Mouse (Mus musculus) forelimb bud, embryonic 11.5 days (tissue): ENCODE results near the gene Hsd3b7.

Experiments used
- DNase-seq: peaks from one replicate; pipeline ENCODE4 v3.0.0-alpha.2; 2012; ENCODE audit warnings: low read depth, low spot score

Hsd3b7 gene

DNA sequence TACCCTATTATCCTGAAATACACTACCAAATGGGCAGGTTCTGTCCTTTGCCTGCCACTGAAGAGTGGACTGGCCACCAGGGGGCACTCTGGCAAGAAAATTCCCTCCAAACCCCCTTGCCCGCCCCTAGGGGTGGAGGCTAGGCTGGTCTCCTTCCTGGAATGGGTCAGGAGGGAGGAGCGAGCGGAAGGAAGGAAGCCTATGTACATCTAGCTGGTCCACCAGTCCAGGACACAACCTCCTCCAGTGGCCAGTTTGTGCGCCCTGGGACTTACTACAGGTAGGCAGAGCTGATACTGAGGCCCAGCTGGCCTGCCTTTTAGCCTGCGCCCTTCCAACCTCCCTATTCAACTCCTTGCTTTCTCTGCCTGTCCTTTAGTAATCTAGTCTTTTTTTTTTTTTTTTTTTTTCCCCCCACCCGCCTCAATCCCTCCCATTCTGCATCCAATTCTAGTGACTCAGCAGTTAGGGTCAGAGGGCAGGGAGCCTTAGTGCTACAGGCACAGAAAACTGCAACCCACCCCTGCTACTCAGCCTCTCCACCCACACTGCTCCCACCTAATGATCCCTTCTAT lies at the start of gene Hsd3b7:
Gene Hsd3b7 (plus strand): TSS at position 170 of the 575 bp plus-strand sequence.
- peak; percentile 92 for DNase-seq

DNA sequence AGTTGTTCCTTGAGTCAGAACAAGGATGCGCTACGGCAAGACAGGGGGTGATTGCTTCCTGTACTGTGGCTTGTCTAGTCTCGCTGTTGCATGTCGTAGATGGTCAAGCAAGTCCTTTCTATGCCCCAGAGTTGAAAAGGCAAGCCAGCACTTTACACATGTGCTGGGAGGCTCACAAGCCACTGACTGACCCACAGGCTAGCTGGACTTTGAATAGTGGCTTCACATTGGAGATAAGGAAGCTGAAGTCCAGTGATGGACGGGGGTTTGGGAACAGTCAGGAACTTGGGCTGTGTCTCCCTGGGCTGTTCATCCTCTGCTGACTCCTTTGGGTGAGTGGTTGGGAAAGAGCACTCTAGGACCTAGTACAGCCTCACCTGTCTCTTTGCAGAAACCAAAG lies 48.8 kb upstream of the Hsd3b7 start:
- DNase-seq = no peak

DNA sequence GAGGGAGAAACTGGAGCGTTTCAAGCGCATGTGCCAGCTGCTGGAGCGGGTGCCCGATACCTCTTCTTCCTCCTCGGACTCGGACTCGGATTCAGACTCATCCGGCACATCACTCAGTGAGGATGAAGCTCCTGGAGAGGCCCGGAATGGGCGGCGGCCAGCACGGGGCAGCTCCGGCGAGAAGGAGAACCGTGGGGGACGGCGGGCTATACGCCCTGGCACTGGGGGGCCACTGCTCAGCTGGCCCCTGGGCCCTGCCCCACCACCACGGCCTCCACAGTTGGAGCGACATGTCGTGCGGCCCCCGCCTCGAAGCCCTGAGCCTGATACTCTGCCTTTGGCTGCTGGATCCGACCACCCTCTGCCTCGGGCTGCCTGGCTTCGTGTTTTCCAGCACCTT lies 48.3 kb upstream of the Hsd3b7 start:
- DNase-seq = no peak

DNA sequence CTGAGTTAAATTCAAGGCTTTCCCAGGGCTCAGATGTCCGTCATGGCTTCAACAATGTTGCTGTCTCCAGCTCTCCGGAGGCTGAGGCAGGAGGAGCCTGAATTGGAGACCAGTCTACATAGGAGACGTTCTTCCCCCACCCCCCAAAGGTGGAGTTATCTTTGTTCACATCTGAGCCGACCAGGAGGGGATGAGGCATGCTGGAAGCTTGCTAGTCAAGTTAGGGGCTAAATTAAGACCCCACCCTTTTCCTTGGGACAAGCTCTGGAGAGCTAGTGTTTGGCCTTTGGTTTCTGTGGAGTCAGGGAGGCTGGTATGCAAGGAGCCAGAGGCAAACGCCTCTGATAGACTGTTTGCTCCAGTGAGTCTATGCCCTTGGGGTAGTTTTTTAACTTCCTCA lies 47.2 kb upstream of the Hsd3b7 start:
- DNase-seq = no peak

DNA sequence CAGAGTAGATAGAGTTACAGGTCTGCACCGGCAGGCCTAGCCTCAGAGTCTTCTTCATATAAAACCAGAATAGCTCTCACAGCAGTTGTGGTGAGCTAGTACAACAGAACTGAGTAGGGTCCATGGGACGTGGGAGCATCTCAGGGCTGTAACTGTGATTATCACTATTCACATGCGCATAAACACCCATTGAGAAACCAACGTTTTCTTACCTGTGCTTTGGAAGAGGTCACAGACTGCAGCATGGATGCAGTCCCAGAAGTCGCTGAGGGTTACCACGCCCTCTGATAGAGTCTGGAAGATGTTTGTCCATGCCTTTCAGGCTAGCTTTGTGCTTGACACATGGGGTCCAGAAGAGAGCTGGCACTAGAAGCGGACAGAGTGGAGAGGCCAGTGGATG lies 46.7 kb upstream of the Hsd3b7 start:
- DNase-seq = no peak

DNA sequence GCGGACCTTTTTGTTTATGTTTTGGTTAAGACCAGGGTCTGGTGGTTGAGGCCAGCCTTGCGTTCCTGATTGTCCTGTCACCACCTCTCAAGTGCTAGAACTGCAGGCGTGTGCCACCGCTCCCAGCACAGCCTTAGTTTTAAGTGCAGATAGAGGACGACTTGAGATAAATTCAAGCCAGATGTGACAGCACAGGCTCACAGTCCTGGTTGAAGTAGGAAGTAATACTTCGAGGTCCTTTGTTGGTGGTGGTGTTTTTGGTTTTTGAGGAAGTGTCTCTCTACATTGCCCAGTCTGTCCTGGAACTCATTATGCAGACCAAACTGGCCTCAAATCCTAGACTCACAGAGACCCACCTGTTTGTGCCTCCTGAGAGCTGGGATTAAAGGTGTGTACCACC lies 40.7 kb upstream of the Hsd3b7 start:
- DNase-seq = no peak

DNA sequence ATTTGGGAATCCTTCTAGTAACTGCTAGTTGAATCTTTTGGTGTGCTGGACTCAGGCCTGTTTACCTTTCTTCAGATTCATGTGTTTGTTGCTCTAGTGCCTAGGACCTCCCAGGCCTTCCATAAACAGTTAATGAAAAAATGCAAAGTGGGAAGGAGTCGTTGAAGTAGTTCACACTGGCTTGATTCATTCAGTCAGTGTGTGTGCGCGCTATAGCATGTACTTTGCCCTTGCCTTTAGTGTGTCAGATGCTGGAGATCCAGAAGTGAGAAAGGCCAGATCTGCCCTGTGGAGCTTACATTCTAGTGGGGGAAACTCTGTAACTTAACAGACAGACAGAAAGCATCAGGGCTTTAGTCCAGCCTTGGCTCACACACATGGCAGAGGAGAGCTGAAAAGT lies 39.9 kb upstream of the Hsd3b7 start:
- DNase-seq = no peak

DNA sequence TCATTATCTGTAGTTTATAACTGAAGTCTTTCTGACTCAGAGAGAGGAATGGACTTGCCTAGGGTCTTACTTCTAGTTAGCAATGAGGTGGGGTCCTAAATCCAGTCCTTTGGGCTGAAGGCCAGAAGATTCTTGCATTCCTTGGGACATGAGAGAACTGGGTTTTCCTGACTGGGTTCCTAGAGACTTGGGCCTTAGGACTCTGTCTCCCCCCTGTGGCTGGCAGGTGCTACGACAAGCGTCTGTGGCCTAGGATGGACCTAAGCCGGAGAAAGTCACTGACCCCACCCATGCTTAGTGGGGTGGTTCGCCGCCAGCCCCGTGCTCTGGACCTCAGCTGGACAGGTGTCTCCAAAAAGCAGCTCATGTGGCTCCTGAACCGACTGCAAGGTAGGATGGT lies 39.4 kb upstream of the Hsd3b7 start:
- peak; percentile 69 for DNase-seq

DNA sequence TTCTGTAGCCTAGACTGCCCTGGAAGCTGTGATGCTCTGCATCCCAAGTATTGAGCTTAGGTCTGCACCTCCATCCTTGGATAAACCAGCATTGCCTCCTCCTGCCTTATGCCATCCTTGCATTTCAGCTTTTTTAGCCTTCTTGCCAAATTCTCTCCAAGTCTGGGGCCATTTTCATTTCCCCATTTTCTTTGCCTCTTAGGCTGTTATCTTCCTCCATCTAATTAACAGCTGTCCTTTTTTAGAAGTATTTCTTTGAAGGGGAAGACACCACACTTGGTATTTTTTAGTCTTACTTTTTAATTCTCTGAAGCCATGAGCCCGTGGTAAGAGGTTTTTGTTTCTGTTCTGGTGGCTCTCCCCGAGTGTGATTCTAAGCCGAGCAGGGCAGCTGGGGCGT lies 36.8 kb upstream of the Hsd3b7 start:
- DNase-seq = no peak

DNA sequence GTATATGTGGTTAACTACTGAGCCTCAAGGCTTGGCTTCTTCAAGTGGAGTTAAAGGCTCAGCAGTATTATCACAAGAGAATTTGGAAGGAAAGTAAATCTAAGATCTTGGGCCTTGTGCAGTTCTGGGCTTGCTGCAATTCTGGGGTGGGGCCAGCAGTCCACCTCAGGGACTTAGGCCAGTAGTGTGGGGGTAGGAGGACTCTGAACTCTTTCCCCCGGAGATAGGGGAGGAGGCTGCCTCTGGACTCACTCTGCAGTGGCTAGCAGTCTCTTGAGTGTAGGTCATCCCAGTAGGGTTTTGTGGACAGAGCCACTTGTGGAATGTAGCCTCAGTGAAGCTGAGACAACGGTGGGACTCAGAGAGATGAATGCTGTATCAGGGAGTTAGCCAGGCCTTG lies 34.6 kb upstream of the Hsd3b7 start:
- DNase-seq = no peak

DNA sequence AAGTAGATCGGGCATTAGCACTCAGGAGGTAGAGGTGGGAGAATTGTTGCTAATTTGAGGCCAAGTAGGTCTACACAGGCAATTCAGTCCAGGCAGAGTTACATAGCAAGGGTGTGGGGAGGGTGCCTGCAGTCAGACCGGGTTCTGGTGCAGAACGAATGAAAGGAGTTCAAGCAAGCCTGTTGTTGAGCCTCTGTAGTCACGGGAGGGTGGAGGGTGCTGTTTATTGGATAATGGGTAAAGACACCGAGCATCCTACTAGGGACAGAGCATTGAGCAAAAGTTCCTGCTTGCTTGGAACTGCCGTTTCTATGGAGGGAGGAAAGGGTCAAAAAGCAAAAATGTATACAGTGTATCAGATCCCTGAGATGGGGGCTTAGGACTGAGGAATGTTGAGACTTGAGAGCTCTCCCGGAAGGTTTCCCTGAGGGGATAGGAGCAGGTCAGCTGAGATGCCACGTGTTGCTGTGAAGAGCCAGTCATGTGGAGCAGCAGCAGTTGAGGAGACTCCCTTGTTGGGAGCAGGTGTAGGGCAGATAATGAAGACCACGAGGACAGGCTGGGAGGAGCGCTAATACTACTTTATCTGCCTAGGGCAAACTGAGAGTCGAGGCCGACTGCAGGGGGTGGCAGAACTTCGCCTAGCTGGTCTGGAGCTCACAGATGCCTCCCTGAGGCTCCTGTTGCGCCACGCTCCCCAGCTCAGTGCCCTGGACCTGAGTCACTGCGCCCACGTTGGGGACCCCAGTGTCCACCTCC lies 33.4 kb upstream of the Hsd3b7 start:
- no peak for DNase-seq

DNA sequence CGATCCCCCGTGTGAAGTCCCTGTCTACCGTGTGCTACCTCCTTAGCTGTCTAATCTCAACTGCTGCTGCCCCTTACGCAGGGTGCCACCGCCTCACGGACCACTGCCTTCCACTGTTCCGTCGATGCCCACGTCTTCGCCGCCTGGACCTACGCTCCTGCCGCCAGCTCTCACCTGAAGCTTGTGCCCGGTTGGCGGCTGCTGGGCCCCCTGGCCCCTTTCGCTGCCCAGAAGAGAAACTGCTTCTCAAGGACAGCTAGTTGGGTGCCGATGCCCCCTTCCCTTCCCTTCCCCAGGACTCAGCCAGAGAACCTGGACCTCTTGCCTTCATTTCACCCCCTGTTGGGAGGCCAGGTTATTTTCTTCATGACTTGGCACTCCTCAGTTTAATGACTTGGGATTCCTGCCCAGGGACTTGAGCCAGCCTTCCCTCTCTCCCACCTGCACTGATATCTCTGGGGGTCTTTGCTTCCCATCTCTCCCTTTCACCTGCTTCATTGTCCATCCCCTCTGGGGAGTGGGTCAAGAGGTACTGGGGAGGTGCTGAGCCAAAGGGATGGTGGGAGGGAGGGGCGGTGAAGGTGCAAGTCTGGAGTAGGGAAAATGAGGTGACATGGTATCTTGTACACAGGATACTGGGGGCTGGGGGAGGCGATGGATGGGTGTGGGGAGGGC lies 32.6 kb upstream of the Hsd3b7 start:
- no peak for DNase-seq

DNA sequence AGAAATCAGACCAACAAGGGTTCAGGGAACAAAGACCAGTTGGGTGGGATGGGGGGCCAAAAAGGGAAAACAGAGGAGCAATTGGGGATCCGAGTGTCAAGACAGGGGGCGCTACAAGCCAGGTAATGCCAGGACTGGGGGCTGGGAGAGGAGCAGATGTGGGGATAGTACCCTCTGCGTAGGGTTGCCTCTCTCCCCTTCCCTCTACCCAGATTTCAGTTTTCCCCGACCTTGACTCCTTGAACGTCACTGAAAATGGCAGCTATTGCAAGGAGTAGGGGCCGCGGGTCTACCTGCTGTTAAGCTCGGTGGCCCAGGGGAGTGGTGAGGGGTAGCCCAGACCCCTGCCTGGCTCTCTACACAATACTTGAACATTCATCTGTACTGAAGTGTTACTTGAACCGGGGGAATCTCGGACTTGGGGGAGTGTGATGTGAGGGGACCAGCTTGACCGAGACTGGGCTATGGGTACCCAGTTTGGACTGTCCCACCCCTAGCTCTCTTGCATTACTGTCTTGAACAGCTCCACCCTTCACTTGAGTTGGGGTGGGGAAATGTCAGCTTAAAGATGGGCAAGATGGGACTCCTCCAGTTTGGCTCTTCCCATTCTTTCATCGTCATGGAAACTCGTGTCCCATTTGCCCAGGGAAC lies 31.9 kb upstream of the Hsd3b7 start:
- DNase-seq = no peak

DNA sequence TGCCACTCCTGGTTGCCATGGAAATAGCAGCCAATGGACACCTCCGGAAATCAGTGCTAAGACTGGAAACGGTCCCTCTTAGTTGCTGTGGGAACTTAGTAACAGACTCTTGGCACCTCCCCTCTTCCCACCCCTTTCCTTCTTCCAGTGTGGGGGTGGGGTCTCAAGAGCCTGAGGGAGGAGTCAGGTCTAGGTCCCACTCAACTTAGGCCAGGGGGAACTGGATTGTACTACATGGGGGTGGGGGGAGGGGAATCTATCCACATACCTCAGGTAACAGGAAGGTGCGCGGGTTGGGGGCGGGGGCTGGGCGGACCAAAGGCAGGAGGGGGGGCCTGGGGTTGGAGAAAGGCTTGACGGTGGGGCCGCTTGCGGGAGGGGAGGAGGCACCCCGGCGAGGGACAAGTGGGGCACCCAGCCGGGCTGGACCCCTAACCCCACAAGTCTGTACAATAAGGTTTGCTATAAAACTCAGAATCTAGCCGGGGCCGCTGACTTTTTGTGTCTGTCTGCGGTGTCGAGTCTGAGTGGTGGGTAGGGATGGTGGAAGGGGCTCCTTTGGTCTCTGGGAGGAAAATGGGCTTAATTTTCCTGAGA lies 31.3 kb upstream of the Hsd3b7 start:
- DNase-seq = peak; percentile 97

DNA sequence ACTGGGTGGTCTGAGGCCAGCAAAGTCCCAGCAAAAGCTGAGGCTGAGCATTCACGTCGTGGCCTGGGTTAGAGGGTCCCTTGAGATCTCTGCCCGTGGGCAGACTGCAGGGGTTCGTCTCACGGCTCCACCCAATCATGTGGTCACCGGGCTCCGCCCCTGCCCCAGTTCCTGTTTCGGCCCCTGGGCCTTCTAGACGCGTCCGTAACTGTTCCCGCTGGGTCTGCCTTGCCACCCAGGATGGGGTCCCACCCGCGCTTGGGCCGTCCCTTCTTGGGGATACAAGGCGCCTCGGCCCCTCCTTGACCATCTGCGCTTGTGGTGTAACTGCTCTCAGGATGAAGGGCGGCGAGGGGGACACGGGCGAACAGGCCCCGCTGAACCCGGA lies 30.8 kb upstream of the Hsd3b7 start, which contains the start of gene Orai3:
Gene Orai3 (plus strand): TSS at position 165 of the 388 bp plus-strand sequence.
- peak; percentile 82 for DNase-seq

DNA sequence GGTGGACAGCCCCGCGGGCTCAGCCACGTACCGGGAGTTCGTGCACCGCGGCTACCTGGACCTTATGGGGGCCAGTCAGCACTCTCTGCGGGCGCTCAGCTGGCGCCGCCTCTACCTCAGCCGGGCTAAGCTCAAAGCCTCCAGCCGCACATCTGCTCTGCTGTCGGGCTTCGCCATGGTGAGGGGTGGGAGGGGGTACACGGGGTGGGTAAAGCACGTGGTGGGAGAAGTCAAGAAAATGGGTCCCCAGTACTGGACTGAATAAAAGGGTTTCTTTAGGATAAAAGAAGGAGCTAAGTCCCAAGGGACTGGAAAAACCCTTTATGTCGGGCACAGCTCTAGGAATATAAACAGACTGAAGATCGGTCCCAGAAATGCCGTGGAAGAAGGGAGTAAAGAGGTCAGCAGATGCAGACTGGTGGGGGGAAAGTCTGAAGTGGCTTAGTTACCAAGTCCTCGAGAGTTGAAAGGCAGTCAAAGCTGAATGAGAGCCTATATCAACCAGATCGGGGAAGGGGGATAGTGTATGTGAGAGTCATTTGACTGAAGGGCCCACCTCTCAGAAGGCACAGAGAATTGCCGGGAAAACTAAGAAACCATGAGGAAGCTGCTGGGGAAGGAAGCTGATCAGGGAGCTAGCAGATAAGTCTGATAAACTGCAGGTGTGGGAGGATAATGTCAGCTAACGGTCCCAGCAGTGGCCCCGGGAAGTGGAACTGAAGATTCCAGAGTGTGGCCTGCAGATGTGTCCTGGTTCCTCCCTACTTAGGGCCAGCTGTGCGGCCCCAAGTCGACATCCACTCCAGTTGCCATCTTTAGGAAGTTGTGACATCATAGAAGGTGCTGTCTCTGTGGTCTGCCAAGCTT lies 30.1 kb upstream of the Hsd3b7 start:
- DNase-seq = no peak

DNA sequence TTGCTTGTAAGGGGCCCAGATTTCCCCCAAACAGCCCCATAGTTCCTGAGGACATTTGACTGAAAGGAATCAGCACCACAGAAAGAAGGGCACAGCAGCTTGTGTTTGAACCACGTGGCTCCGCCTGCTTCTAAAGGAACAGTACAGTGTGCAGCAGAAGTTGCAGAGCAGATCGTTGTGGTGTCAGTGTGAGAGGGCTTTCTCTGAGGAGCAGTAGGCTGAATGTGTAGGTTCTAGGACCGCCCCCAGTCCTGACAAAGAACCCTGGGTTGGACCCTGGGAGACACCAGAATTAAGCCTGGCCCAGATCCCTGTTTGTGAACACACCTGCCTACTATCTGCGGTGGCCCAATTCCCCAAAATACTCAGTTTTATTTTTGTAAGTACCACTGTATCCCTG lies 29.1 kb upstream of the Hsd3b7 start:
- no peak for DNase-seq

DNA sequence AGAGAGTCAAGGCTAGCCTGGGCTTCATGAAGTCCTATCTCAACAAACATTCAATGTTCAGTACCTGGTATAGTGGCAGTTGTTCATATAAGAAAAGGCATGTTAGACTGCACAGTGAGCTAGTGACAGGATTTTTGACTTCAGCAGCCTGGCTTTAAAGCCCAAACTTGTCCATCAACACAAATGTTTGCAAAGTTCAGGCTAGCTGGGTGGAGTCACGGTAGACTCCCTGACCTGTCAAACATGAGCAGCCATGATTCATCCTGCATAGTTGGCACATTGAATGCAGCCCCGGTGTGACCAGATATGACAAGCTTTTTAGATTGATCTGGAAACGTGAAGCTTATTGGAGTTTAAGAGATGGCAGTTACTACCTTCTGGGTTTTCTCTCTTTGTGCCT lies 28.3 kb upstream of the Hsd3b7 start:
- no peak for DNase-seq

DNA sequence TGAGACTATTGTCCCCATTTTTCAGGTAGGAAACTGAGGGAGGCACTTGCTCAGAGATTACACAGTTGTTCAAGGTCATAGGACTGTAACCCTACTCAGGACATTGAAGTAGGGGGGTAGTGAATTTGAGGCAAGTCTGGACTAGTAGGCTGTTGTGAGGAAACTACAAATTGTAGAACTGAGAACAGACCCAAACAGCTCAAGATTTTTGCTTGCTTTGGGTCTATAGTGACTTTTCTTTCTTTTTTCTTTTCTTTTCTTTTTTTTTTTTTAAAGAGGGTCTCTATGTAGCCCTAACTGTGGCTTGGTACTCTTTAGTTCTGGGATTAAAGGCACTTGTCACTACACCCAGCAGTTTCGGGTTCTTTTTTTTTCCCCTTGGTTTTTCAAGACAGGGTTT lies 27.8 kb upstream of the Hsd3b7 start:
- no peak for DNase-seq

DNA sequence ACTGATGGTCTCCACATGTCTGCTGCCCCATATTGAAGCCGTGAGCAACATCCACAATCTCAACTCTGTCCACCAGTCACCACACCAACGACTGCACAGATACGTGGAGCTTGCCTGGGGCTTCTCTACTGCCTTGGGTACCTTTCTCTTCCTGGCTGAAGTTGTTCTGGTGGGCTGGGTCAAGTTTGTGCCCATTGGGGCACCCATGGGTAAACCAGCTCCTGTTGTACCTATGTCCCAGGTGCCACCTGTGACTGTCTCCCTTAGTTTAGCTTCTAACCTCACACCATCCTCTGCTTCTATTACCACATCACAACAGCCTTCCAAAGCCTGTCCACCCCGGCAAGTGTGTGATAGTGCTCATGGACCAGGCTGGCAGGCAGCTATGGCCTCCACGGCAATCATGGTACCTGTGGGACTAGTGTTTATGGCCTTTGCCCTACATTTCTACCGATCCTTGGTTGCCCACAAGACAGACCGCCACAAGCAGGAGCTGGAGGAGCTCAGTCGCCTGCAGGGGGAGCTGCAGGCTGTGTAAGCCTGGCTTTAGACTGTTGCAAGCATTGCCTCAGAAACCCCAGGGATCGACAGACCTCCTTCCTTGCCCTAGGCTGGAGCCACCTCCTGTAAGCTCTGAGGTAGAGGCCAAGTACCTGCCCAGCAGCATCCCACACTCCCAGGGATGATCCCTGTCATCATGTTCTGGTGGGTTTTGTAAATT lies 26.6 kb upstream of the Hsd3b7 start:
- DNase-seq = peak; percentile 82
